Mouse (Mus musculus) kidney, embryonic 14.5 days (tissue): Measurements from ENCODE around the gene Cacna2d4. TPM values are rescaled to one million over a fixed set of nuclear protein-coding genes. Genes with fewer than 3 reads are reported as not detected.

Experiments used
- ATAC-seq: fragments of 200-750 bp; cut with Nextera tagmentation; 2 replicates; pipeline ENCODE4 v1.8.0; 2017; ENCODE audit warnings: moderate number of reproducible peaks, mild to moderate bottlenecking, moderate TSS enrichment, moderate library complexity; ENCODE audit not compliant: low FRiP score, low TSS enrichment
- H3K27ac ChIP-seq: fragments of 300-500 bp; sonication (generic); 2 replicates; pipeline ENCODE4 v1.5.1; 2014; ENCODE audit warnings: low read depth, mild to moderate bottlenecking, low read length, moderate library complexity, mixed read lengths
- H3K27me3 ChIP-seq: fragments of 300-500 bp; sonication (generic); 2 replicates; pipeline ENCODE4 v1.6.1; 2014; ENCODE audit warnings: mild to moderate bottlenecking, low read length; ENCODE audit not compliant: control insufficient read depth, insufficient read depth
- H3K36me3 ChIP-seq: fragments of 300-500 bp; sonication (generic); 2 replicates; pipeline ENCODE4 v1.6.1; 2014; ENCODE audit warnings: low read length, mixed read lengths; ENCODE audit not compliant: control insufficient read depth, insufficient read depth
- H3K4me1 ChIP-seq: fragments of 300-500 bp; sonication (generic); 2 replicates; pipeline ENCODE4 v1.6.1; 2014; ENCODE audit warnings: low read length, mixed read lengths; ENCODE audit not compliant: control insufficient read depth, insufficient read depth
- H3K4me2 ChIP-seq: fragments of 300-500 bp; sonication (generic); replicated peaks from 2 replicates; pipeline ENCODE4 v1.6.1; 2014; ENCODE audit warnings: low read depth, mild to moderate bottlenecking, low read length
- H3K4me3 ChIP-seq: fragments of 300-500 bp; sonication (generic); 2 replicates; pipeline ENCODE4 v1.5.1; 2014; ENCODE audit warnings: mild to moderate bottlenecking, low read length
- H3K9ac ChIP-seq: fragments of 300-500 bp; sonication (generic); 2 replicates; pipeline ENCODE4 v1.6.1; 2014; ENCODE audit warnings: low read depth, mild to moderate bottlenecking, low read length, moderate library complexity
- H3K9me3 ChIP-seq: fragments of 300-500 bp; sonication (generic); 2 replicates; pipeline ENCODE4 v1.6.1; 2016; ENCODE audit warnings: low read length; ENCODE audit not compliant: control insufficient read depth
- WGBS: fragments of 180-500 bp; shearing (Covaris S2); extraction: QIAGEN DNeasy Blood & Tissue Kit; methylation state at CpG from one replicate; pipeline ENCODE4 v1.1.7; 2014; 5-methylcytosine and 5-hydroxymethylcytosine counted together
- polyA plus RNA-seq: library from polyadenylated mRNA; unstranded; fragments of >200 nt; fragmentation: Nextera tagmentation; extraction: Ambion mirVana; gene quantifications from 2 replicates; pipeline ENCODE4 v1.2.1, GENCODE M21; 2014

Cacna2d4 gene
- polyA plus RNA-seq, 1 experiment from 2014 or later: not detected

GRCm38 (mm10) chr6:119248578-119248977, 12.3 kb downstream of the Cacna2d4 start:
- WGBS: 79% methylated on average over 3 of the region's 3 CpGs
- H3K4me1 ChIP-seq: no peaks in the 10 kb centered on the region
- no peaks in the 10 kb centered on the region for H3K27me3 ChIP-seq
- H3K9me3 ChIP-seq: 0 out of 2 replicates have a peak, but pooled peaks cover 2% of the 10 kb centered on the region
- no peak overlapping the region for H3K9ac ChIP-seq
- H3K36me3 ChIP-seq: no peaks in the 10 kb centered on the region
- no peak for ATAC-seq
- H3K27ac ChIP-seq: no peak overlapping the region
- no peak overlapping the region for H3K4me3 ChIP-seq
- no peak overlapping the region for H3K4me2 ChIP-seq

- WGBS: 90% methylated on average over 10 of the region's 10 CpGs
- Histone ChIP-seq H3K36me3 (no peaks in the 10 kb centered on the region), H3K4me3 (no peak overlapping the region), H3K9me3 (0 out of 2 replicates have a peak, but pooled peaks cover 2% of the 10 kb centered on the region), H3K9ac (no peak overlapping the region), H3K27ac (no peak overlapping the region), H3K4me1 (no peaks in the 10 kb centered on the region), H3K4me2 (no peak overlapping the region), H3K27me3 (no peaks in the 10 kb centered on the region)
- no peak for ATAC-seq
These were observed 13.4 kb downstream of the Cacna2d4 start for GRCm38 (mm10) chr6:119249726-119250125.

DNA sequence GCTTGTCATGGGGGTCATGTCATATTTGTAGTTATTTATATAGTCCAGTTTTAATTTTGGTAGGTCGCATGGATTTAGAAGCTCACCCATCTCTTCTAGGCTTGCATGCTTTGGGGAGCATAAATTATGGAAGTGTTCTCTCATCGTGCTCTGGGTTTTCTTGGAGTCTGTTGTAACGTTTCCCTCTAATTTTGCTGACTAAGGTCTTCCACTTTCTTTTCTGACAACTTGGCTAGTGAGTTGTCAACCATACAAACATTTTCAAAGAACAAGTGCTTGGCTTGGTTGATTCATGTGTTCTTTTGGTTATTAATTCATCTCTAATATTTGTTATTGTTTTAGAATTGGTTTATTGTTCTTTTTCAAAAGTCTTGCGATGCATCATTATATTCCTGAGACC, 15.4 kb downstream of the Cacna2d4 start:
- no peaks in the 10 kb centered on the region for H3K4me1 ChIP-seq
- no peaks in the 10 kb centered on the region for H3K9me3 ChIP-seq
- no peaks in the 10 kb centered on the region for H3K36me3 ChIP-seq
- H3K9ac ChIP-seq: no peak overlapping the region
- H3K27ac ChIP-seq: no peak overlapping the region
- no peak overlapping the region for H3K4me2 ChIP-seq
- H3K27me3 ChIP-seq: no peaks in the 10 kb centered on the region
- no peak for ATAC-seq
- 78% methylated on average over 4 of the region's 4 CpGs for WGBS
- no peak overlapping the region for H3K4me3 ChIP-seq

GRCm38 (mm10) chr6:119276713-119277112, 40.4 kb downstream of the Cacna2d4 start:
- Histone ChIP-seq H3K4me1 (no peaks in the 10 kb centered on the region), H3K9me3 (no peaks in the 10 kb centered on the region), H3K27me3 (no peaks in the 10 kb centered on the region), H3K27ac (no peak overlapping the region), H3K4me2 (no peak overlapping the region), H3K36me3 (no peaks in the 10 kb centered on the region), H3K4me3 (no peak overlapping the region), H3K9ac (no peak overlapping the region)
- 78% methylated on average over 2 of the region's 2 CpGs for whole genome bisulfite sequencing
- ATAC-seq: no peak

- Histone ChIP-seq H3K36me3 (no peaks in the 10 kb centered on the region), H3K4me1 (no peaks in the 10 kb centered on the region), H3K27me3 (no peaks in the 10 kb centered on the region), H3K9me3 (no peaks in the 10 kb centered on the region), H3K9ac (no peak overlapping the region), H3K4me3 (no peak overlapping the region), H3K27ac (no peak overlapping the region), H3K4me2 (no peak overlapping the region)
- ATAC-seq: no peak
- 66% methylated on average over 9 of the region's 9 CpGs for WGBS
These were observed 44.4 kb downstream of the Cacna2d4 start for GRCm38 (mm10) chr6:119280761-119281160.

DNA sequence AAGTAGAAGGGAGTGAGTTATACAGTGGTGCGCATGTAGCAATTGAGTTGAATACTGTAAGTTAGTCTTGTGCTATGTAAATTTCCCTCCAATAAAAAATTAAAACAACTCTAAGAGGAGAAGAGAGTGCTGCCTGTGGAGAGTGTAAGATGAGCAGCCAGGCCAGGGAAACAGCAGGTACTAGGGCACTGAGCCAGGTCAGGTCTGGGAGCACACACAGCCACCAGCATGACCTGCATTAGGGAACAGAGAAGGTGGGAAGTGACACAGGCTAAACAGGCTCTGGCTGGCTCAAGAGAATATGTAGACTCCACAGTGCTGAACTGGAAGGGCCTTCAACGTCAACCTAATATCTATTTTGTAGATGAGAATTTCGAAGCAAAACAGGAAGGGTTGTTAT, 65.0 kb downstream of the Cacna2d4 start:
- Histone ChIP-seq H3K27ac (no peak overlapping the region), H3K36me3 (no peaks in the 10 kb centered on the region), H3K4me2 (no peak overlapping the region), H3K4me3 (no peak overlapping the region), H3K9ac (no peak overlapping the region), H3K9me3 (no peaks in the 10 kb centered on the region), H3K27me3 (no peaks in the 10 kb centered on the region), H3K4me1 (no peaks in the 10 kb centered on the region)
- no peak for ATAC-seq
- 91% methylated on average over 3 of the region's 3 CpGs for WGBS

- no peak overlapping the region for H3K9ac ChIP-seq
- no peak for ATAC-seq
- no peaks in the 10 kb centered on the region for H3K9me3 ChIP-seq
- H3K27ac ChIP-seq: no peak overlapping the region
- no peaks in the 10 kb centered on the region for H3K36me3 ChIP-seq
- WGBS: 91% methylated on average over 6 of the region's 6 CpGs
- H3K4me1 ChIP-seq: no peaks in the 10 kb centered on the region
- no peak overlapping the region for H3K4me2 ChIP-seq
- H3K27me3 ChIP-seq: no peaks in the 10 kb centered on the region
- no peak overlapping the region for H3K4me3 ChIP-seq
These were observed 67.0 kb downstream of the Cacna2d4 start for GRCm38 (mm10) chr6:119303331-119303730.

DNA sequence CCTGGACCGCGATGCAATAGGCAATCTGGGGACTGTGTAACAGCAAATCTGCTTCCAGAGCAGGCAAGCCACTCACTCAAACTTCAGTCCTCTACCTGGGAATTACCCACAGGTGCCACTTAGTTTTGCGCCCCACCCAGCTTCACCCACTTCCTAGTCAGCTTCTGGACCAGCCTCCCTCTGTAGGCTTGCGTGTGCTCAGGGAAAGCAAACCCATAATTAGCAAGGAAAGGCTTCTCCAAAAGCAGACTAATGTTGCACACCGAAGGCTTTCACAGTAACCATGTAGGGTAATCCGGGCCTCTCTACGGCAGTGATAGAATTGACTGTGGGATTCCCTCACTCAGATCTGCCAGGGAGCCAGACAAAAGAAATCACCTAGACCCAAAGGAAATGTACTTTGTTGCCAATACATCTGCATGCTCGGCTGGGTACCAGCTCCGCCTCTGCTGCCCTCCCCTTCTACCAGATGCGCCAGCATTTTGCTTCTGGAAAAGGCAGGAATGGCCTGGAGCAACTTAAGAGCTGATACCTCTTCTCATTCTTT, 71.6 kb downstream of the Cacna2d4 start:
- WGBS: 55% methylated on average over 10 of the region's 10 CpGs
- no peaks in the 10 kb centered on the region for H3K27me3 ChIP-seq
- H3K9ac ChIP-seq: no peak overlapping the region
- no peaks in the 10 kb centered on the region for H3K9me3 ChIP-seq
- H3K4me2 ChIP-seq: no peak overlapping the region
- no peak for ATAC-seq
- no peak overlapping the region for H3K27ac ChIP-seq
- no peaks in the 10 kb centered on the region for H3K36me3 ChIP-seq
- H3K4me3 ChIP-seq: no peak overlapping the region
- no peaks in the 10 kb centered on the region for H3K4me1 ChIP-seq

DNA sequence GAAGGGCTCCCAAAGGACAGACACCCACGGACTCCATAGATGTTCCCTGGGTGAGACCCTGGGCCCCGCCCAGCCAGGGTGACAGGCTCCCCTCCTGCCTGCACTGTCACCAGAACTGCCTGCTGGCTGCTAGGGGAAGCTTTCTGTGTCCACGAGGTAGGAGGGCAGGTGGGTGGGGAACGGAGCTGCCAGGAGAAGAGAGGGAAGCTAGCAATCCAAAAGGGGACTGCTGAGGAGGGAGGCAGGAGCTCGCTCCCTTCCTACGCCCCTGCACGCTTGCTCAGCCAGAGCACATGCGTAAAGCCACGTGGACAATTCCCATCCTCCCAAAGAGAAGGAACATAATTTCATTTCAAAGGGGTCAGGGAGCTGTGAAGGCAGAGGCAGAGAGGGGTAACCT, 73.8 kb downstream of the Cacna2d4 start:
- Histone ChIP-seq H3K27ac (no peak overlapping the region), H3K36me3 (no peaks in the 10 kb centered on the region), H3K4me2 (no peak overlapping the region), H3K4me3 (no peak overlapping the region), H3K27me3 (no peaks in the 10 kb centered on the region), H3K9me3 (no peaks in the 10 kb centered on the region), H3K4me1 (no peaks in the 10 kb centered on the region), H3K9ac (no peak overlapping the region)
- WGBS: 40% methylated on average over 9 of the region's 9 CpGs
- no peak for ATAC-seq
